Mouse (Mus musculus): Measurements from ENCODE around the gene Dao. TPM values are rescaled to one million over a fixed set of nuclear protein-coding genes. Genes with fewer than 3 reads are reported as not detected.

Gene Dao
- polyA plus RNA-seq, 1 experiment from 2014 or later, result 35.3 TPM

GRCm38 (mm10) chr5:113972589-113973515, 30.7 kb upstream of the Dao start:
- TF ChIP-seq CTCF (IDR thresholded peaks at IDR 0.05; ENCODE audit: low read depth), result no peak
- 12% methylated on average over 18 of the region's 18 CpGs for WGBS
- Histone ChIP-seq H3K9me3 (replicated peaks; ENCODE audit: low read length) (no peaks in the 10 kb centered on the region), H3K36me3 (ENCODE audit: insufficient read depth, low read length) (peaks cover 9% of the 10 kb centered on the region; the same call in 1 of the 2 replicates), H3K27me3 (ENCODE audit: insufficient read depth, low read length) (no peaks in the 10 kb centered on the region), H3K4me1 (replicated peaks; ENCODE audit: insufficient read depth, low read length) (peaks cover 33% of the 10 kb centered on the region), H3K4me2 (ENCODE audit: low read length) (peak overlapping the region; percentile 19; the same call in 1 of the 2 replicates), H3K4me3 (replicated peaks; ENCODE audit: low read depth, low read length) (no peak overlapping the region), H3K9ac (ENCODE audit: low read depth, low read length) (no peak overlapping the region), H3K27ac (peak overlapping the region; percentile 85)
- ATAC-seq (replicated peaks; ENCODE audit: low FRiP score, low read depth), result peak; percentile 31; the same call in 1 of the 2 replicates
- DNase-seq (ENCODE audit: low spot score), result peak; percentile 81

DNA sequence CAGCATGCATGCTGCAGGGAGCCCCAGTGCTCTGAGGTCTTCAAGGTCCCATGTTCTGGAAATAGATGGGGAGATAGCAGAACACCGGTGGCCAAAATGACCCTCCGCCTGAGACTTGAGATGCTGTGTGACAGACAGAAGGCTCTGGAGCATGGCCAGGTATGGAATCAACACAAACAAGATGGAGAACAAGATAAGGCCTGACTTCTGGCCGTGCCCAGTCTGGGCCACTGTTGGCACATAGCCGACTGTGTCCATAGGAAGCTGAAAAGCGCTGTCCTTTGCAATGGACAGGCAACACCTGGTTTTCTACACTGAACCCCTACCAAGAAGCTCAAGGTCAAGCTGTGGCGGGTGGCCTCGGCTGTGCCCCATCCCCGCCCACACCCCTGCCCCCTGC, 29.7 kb upstream of the Dao start:
- H3K4me2 ChIP-seq (ENCODE audit: low read length), result 0 out of 2 replicates have a peak overlapping the region, but pooled peaks have one; percentile 1
- no peaks in the 10 kb centered on the region for H3K27me3 ChIP-seq (ENCODE audit: insufficient read depth, low read length)
- peaks cover 8% of the 10 kb centered on the region; the same call in 1 of the 2 replicates for H3K36me3 ChIP-seq (ENCODE audit: insufficient read depth, low read length)
- H3K9me3 ChIP-seq (replicated peaks; ENCODE audit: low read length), result no peaks in the 10 kb centered on the region
- DNase-seq (ENCODE audit: low spot score) (no peak), ATAC-seq (replicated peaks; ENCODE audit: low FRiP score, low read depth) (peak; percentile 29; the same call in 1 of the 2 replicates)
- 61% methylated on average over 8 of the region's 8 CpGs for WGBS
- no peak for TF ChIP-seq CTCF (IDR thresholded peaks at IDR 0.05; ENCODE audit: low read depth)
- H3K4me3 ChIP-seq (replicated peaks; ENCODE audit: low read depth, low read length), result no peak overlapping the region
- H3K27ac ChIP-seq, result peak overlapping the region; percentile 85; the same call in 1 of the 2 replicates
- H3K9ac ChIP-seq (ENCODE audit: low read depth, low read length), result no peak overlapping the region
- H3K4me1 ChIP-seq (replicated peaks; ENCODE audit: insufficient read depth, low read length), result peaks cover 33% of the 10 kb centered on the region

- no peak overlapping the region for H3K4me3 ChIP-seq (replicated peaks; ENCODE audit: low read depth, low read length)
- no peaks in the 10 kb centered on the region for H3K9me3 ChIP-seq (replicated peaks; ENCODE audit: low read length)
- H3K9ac ChIP-seq (ENCODE audit: low read depth, low read length), result no peak overlapping the region
- no peaks in the 10 kb centered on the region for H3K27me3 ChIP-seq (ENCODE audit: insufficient read depth, low read length)
- ATAC-seq (replicated peaks; ENCODE audit: low FRiP score, low read depth) (no peak), DNase-seq (ENCODE audit: low spot score) (no peak)
- 43% methylated on average over 15 of the region's 15 CpGs for WGBS
- peak overlapping the region; percentile 85; the same call in 1 of the 2 replicates for H3K27ac ChIP-seq
- TF ChIP-seq CTCF (IDR thresholded peaks at IDR 0.05; ENCODE audit: low read depth), result no peak
- H3K4me1 ChIP-seq (replicated peaks; ENCODE audit: insufficient read depth, low read length), result peaks cover 33% of the 10 kb centered on the region
- H3K36me3 ChIP-seq (ENCODE audit: insufficient read depth, low read length), result 0 out of 2 replicates have a peak, but pooled peaks cover 3% of the 10 kb centered on the region
- 0 out of 2 replicates have a peak overlapping the region, but pooled peaks have one; percentile 1 for H3K4me2 ChIP-seq (ENCODE audit: low read length)
These were observed 28.9 kb upstream of the Dao start for GRCm38 (mm10) chr5:113974576-113974975.

DNA sequence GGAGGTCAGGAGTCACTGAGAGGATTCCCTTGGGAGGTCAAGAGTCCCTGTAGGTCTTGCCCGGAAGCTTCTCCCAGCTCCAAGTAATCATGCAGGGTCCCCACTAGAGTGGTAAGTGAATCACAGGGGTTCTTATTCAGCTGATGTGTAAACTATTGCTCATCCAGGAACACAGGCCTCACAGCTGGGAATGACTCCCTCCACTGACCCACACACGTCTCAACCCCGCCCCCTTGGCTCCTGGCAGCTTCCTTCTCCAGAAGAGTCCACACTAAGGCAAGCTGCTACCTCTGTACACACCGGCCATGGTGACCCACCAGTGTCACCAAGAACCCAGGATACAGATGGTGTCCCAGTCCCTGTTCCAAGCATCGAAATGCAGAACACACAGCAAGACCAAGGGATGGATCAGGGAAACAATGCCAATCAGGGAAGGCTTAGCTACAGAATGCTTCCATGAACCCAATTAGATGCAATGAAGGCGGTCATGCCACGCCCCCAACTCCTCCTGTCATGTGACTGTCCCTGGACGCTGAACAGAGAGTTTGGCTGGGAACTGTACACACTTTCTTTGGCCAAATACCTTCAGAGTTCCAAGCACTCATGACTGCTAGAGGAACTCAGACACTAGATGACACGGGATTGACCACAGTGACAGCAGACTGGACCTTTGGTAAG, 27.8 kb upstream of the Dao start:
- Histone ChIP-seq H3K27me3 (ENCODE audit: insufficient read depth, low read length) (no peaks in the 10 kb centered on the region), H3K9ac (ENCODE audit: low read depth, low read length) (no peak overlapping the region), H3K9me3 (replicated peaks; ENCODE audit: low read length) (no peaks in the 10 kb centered on the region), H3K4me1 (replicated peaks; ENCODE audit: insufficient read depth, low read length) (peaks cover 33% of the 10 kb centered on the region), H3K4me2 (ENCODE audit: low read length) (no peak overlapping the region), H3K4me3 (replicated peaks; ENCODE audit: low read depth, low read length) (no peak overlapping the region), H3K36me3 (ENCODE audit: insufficient read depth, low read length) (no peaks in the 10 kb centered on the region), H3K27ac (no peak overlapping the region)
- ATAC-seq (replicated peaks; ENCODE audit: low FRiP score, low read depth), result no peak
- no peak for TF ChIP-seq CTCF (IDR thresholded peaks at IDR 0.05; ENCODE audit: low read depth)
- WGBS, result 57% methylated on average over 9 of the region's 9 CpGs
- DNase-seq (ENCODE audit: low spot score), result peak; percentile 58

GRCm38 (mm10) chr5:113976597-113976996, 26.9 kb upstream of the Dao start:
- Histone ChIP-seq H3K27me3 (ENCODE audit: insufficient read depth, low read length) (no peaks in the 10 kb centered on the region), H3K4me2 (ENCODE audit: low read length) (no peak overlapping the region), H3K4me3 (replicated peaks; ENCODE audit: low read depth, low read length) (no peak overlapping the region), H3K27ac (no peak overlapping the region), H3K9ac (ENCODE audit: low read depth, low read length) (no peak overlapping the region), H3K36me3 (ENCODE audit: insufficient read depth, low read length) (no peaks in the 10 kb centered on the region), H3K4me1 (replicated peaks; ENCODE audit: insufficient read depth, low read length) (peaks cover 34% of the 10 kb centered on the region), H3K9me3 (replicated peaks; ENCODE audit: low read length) (no peaks in the 10 kb centered on the region)
- TF ChIP-seq CTCF (IDR thresholded peaks at IDR 0.05; ENCODE audit: low read depth), result no peak
- DNase-seq (ENCODE audit: low spot score), result no peak
- ATAC-seq (replicated peaks; ENCODE audit: low FRiP score, low read depth), result no peak
- WGBS, result 82% methylated on average over 8 of the region's 8 CpGs

DNA sequence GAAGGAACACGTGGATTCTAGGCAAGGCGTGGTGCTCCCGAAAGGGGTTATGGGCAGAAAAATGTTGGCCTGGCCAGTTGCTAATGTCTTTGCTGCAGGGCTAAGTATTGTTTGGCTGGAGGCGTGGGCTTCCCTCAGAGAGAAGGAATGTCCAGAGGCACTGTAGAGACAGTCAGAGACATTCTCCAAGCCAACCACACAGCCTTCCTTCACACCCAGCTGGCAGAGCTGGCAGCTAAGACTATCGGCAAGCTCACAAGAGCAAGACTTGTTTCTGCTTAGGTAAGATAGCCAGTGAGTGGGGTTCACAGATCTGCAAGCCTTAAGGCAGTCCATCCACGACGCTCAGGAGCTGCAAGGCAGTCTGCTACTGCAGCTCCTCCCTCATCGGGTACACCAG, 26.2 kb upstream of the Dao start:
- no peak overlapping the region for H3K27ac ChIP-seq
- ATAC-seq (replicated peaks; ENCODE audit: low FRiP score, low read depth), result no peak
- H3K9me3 ChIP-seq (replicated peaks; ENCODE audit: low read length), result no peaks in the 10 kb centered on the region
- no peak overlapping the region for H3K4me2 ChIP-seq (ENCODE audit: low read length)
- H3K4me1 ChIP-seq (replicated peaks; ENCODE audit: insufficient read depth, low read length), result peaks cover 35% of the 10 kb centered on the region
- no peaks in the 10 kb centered on the region for H3K27me3 ChIP-seq (ENCODE audit: insufficient read depth, low read length)
- no peak overlapping the region for H3K4me3 ChIP-seq (replicated peaks; ENCODE audit: low read depth, low read length)
- no peak for DNase-seq (ENCODE audit: low spot score)
- WGBS, result 83% methylated on average over 8 of the region's 8 CpGs
- TF ChIP-seq CTCF (IDR thresholded peaks at IDR 0.05; ENCODE audit: low read depth), result no peak
- no peaks in the 10 kb centered on the region for H3K36me3 ChIP-seq (ENCODE audit: insufficient read depth, low read length)
- H3K9ac ChIP-seq (ENCODE audit: low read depth, low read length), result no peak overlapping the region

Measured in kidney, postnatal 0 days (tissue).